Mouse (Mus musculus) lung, postnatal 4 days (tissue): Measurements from ENCODE around the gene Ispd.
"Not testable (repeated sequence)": the region's sequence is repeated elsewhere in the genome, so short reads cannot be mapped to it uniquely, and the experiment has no call there.

Source experiments
- DNase-seq, 2 experiments: peaks; one replicate each; pipeline ENCODE4 v3.0.0; 2021

Ispd gene

GRCm38 (mm10) chr12:36381441-36382340 lies at the start of gene Ispd, which contains the start of gene D630036H23Rik:
Ispd (plus strand) TSS chr12:36381450.
D630036H23Rik (minus strand) TSS chr12:36382181.
- peak; percentile 90 to 92 for DNase-seq

GRCm38 (mm10) chr12:36332676-36333075 lies 48.6 kb upstream of the Ispd start:
- DNase-seq, result no peak

GRCm38 (mm10) chr12:36333837-36334281 lies 47.4 kb upstream of the Ispd start:
- DNase-seq, result peak in 1 of 2 experiments; percentile 24

- no peak for DNase-seq
Observed at GRCm38 (mm10) chr12:36344131-36344530, 37.1 kb upstream of the Ispd start.

- DNase-seq, result no peak
Observed at GRCm38 (mm10) chr12:36360064-36360463, 21.2 kb upstream of the Ispd start.

GRCm38 (mm10) chr12:36360693-36361092 lies 20.6 kb upstream of the Ispd start:
- DNase-seq, result no peak

GRCm38 (mm10) chr12:36364013-36364412 lies 17.2 kb upstream of the Ispd start:
- no peak for DNase-seq

GRCm38 (mm10) chr12:36373237-36373998 lies 7.8 kb upstream of the Ispd start:
- DNase-seq, result no peak

GRCm38 (mm10) chr12:36376391-36376790 lies 4.9 kb upstream of the Ispd start:
- not testable (repeated sequence) for DNase-seq

- DNase-seq, result no peak
Observed at GRCm38 (mm10) chr12:36380254-36380653, 996 bp upstream of the Ispd start.

- DNase-seq, result no peak
Observed at GRCm38 (mm10) chr12:36380806-36381205, 444 bp upstream of the Ispd start.

GRCm38 (mm10) chr12:36385386-36385785 lies 4.1 kb downstream of the Ispd start:
- DNase-seq, result no peak

- DNase-seq, result no peak
Observed at GRCm38 (mm10) chr12:36386991-36387390, 5.7 kb downstream of the Ispd start.

GRCm38 (mm10) chr12:36395115-36395514 lies 13.9 kb downstream of the Ispd start:
- DNase-seq, result no peak

- no peak for DNase-seq
Observed at GRCm38 (mm10) chr12:36423677-36424076, 42.4 kb downstream of the Ispd start.

- no peak for DNase-seq
Observed at GRCm38 (mm10) chr12:36425258-36425657, 44.0 kb downstream of the Ispd start.

- peak in 1 of 2 experiments; percentile 24 for DNase-seq
Observed at GRCm38 (mm10) chr12:36426163-36427045, 45.2 kb downstream of the Ispd start.

- no peak for DNase-seq
Observed at GRCm38 (mm10) chr12:36436956-36437355, 55.7 kb downstream of the Ispd start.

- DNase-seq, result no peak
Observed at GRCm38 (mm10) chr12:36439396-36439795, 58.1 kb downstream of the Ispd start.

- no peak for DNase-seq
Observed at GRCm38 (mm10) chr12:36456002-36456401, 74.8 kb downstream of the Ispd start.

GRCm38 (mm10) chr12:36457726-36458125 lies 76.5 kb downstream of the Ispd start:
- DNase-seq, result no peak

GRCm38 (mm10) chr12:36468325-36469044 lies 87.2 kb downstream of the Ispd start:
- no peak for DNase-seq
